ENCODE assay signal across 24 mouse cellular contexts in genomic region chr11:102890096-102890495, GRCm38 (mm10). TPM values are rescaled to one million over a fixed set of nuclear protein-coding genes. Genes with fewer than 3 reads are reported as not detected.
DNase-seq lines count a peak whose midpoint lies in the region; ATAC-seq and TF ChIP-seq lines count a peak whose summit lies in the region.
"Had no signal": no experiment of that assay in that cellular context is flagged by ENCODE, and none has a peak within 500 bp of the region (broad histone marks: within the 10 kb centered on the region; RNA-seq: fewer than 3 reads in every experiment).

No protein-coding gene starts in this region.

- no peak for TF ChIP-seq EP300 in liver, postnatal 0 days (IDR thresholded peaks at IDR 0.05; ENCODE audit: low read depth)

- no peak for TF ChIP-seq CTCF in liver, postnatal 0 days (IDR thresholded peaks at IDR 0.05; ENCODE audit: low read depth)

- ATAC-seq in liver, embryonic 13.5 days (ENCODE audit: low read depth) = no peak
- ATAC-seq in liver, postnatal 0 days = no peak
- ATAC-seq in erythroid progenitor cell, adult 5-6 weeks (replicated peaks; ENCODE audit: low FRiP score, poor library complexity, severe bottlenecking) = no peak
- ATAC-seq in liver, embryonic 11.5 days (replicated peaks; ENCODE audit: low FRiP score) = no peak
- ATAC-seq: forebrain, embryonic 15.5 days had no signal

- H3K4me1 ChIP-seq in liver, embryonic 13.5 days (replicated peaks) = peaks cover 54% of the 10 kb centered on the region
- peaks cover 9% of the 10 kb centered on the region for H3K4me1 ChIP-seq in liver, postnatal 0 days (ENCODE audit: insufficient read depth)
- peaks cover 9% of the 10 kb centered on the region for H3K4me1 ChIP-seq in liver, embryonic 11.5 days (replicated peaks; ENCODE audit: control insufficient read depth, insufficient read depth, low read length)

- no peak overlapping the region for H3K4me2 ChIP-seq in liver, embryonic 13.5 days
- H3K4me2 ChIP-seq in liver, postnatal 0 days (ENCODE audit: low read depth, low read length) = no peak overlapping the region
- no peak overlapping the region for H3K4me2 ChIP-seq in liver, embryonic 11.5 days
- H3K4me2 ChIP-seq: forebrain, embryonic 15.5 days; heart, embryonic 13.5 days; hindbrain, embryonic 15.5 days had no signal

- H3K9me3 ChIP-seq in liver, embryonic 13.5 days (replicated peaks) = no peaks in the 10 kb centered on the region
- no peaks in the 10 kb centered on the region for H3K9me3 ChIP-seq in liver, postnatal 0 days (ENCODE audit: low read length)
- H3K9me3 ChIP-seq in liver, embryonic 11.5 days (ENCODE audit: control insufficient read depth, low read length) = no peaks in the 10 kb centered on the region
- H3K9me3 ChIP-seq: embryonic facial prominence, embryonic 10.5 days; forebrain, embryonic 10.5 days; forebrain, embryonic 15.5 days; G1E; heart, embryonic 13.5 days; hindbrain, embryonic 15.5 days had no signal

- H3K27ac ChIP-seq in liver, embryonic 13.5 days = peak overlapping the region; percentile 80; the same call in 1 of the 2 replicates
- H3K27ac ChIP-seq in liver, postnatal 0 days (ENCODE audit: low read depth) = no peak overlapping the region
- H3K27ac ChIP-seq in liver, embryonic 11.5 days (ENCODE audit: low read depth, low read length) = no peak overlapping the region
- H3K27ac ChIP-seq: embryonic facial prominence, embryonic 10.5 days; forebrain, embryonic 10.5 days; forebrain, embryonic 15.5 days; heart, embryonic 13.5 days; hindbrain, embryonic 15.5 days had no signal

- H3K27me3 ChIP-seq in liver, embryonic 13.5 days = peaks cover 70% of the 10 kb centered on the region
- peaks cover 30% of the 10 kb centered on the region for H3K27me3 ChIP-seq in liver, postnatal 0 days (ENCODE audit: insufficient read depth, low read length)
- H3K27me3 ChIP-seq in liver, embryonic 11.5 days (replicated peaks; ENCODE audit: control insufficient read depth, insufficient read depth, low read length) = peaks cover 40% of the 10 kb centered on the region

- no peaks in the 10 kb centered on the region for H3K36me3 ChIP-seq in liver, embryonic 13.5 days
- H3K36me3 ChIP-seq in liver, postnatal 0 days (replicated peaks; ENCODE audit: insufficient read depth, low read length) = no peaks in the 10 kb centered on the region
- no peaks in the 10 kb centered on the region for H3K36me3 ChIP-seq in liver, embryonic 11.5 days (ENCODE audit: control insufficient read depth, insufficient read depth, low read length)
- H3K36me3 ChIP-seq: embryonic facial prominence, embryonic 10.5 days; forebrain, embryonic 10.5 days; forebrain, embryonic 15.5 days; G1E; heart, embryonic 13.5 days; hindbrain, embryonic 15.5 days had no signal

- no peak overlapping the region for H3K4me3 ChIP-seq in liver, embryonic 13.5 days (replicated peaks)
- no peak overlapping the region for H3K4me3 ChIP-seq in liver, postnatal 0 days (ENCODE audit: low read depth, low read length)
- H3K4me3 ChIP-seq in liver, embryonic 11.5 days (ENCODE audit: low read depth, low read length) = no peak overlapping the region
- H3K4me3 ChIP-seq: embryonic facial prominence, embryonic 10.5 days; forebrain, embryonic 10.5 days; forebrain, embryonic 15.5 days; heart, embryonic 13.5 days; hindbrain, embryonic 15.5 days had no signal

- H3K9ac ChIP-seq in liver, embryonic 13.5 days = no peak overlapping the region
- H3K9ac ChIP-seq in liver, postnatal 0 days (replicated peaks) = no peak overlapping the region
- no peak overlapping the region for H3K9ac ChIP-seq in liver, embryonic 11.5 days (ENCODE audit: low read depth, low read length)
- H3K9ac ChIP-seq: forebrain, embryonic 15.5 days; heart, embryonic 13.5 days; hindbrain, embryonic 15.5 days had no signal

- peak; percentile 37 for DNase-seq in adrenal gland, postnatal 10 days
- no peak for DNase-seq in adrenal gland, adult (ENCODE audit: inconsistent age in 2 of 2, low spot score in 1 of 2)
- DNase-seq in liver, embryonic 13.5 days = no peak
- DNase-seq in liver, postnatal 0 days = no peak
- peak; percentile 93 for DNase-seq in NIH3T3 (ENCODE audit: low read depth)
- peak; percentile 44 for DNase-seq in mesoderm, embryonic 11.5 days (ENCODE audit: low read depth, low spot score)
- DNase-seq in liver, embryonic 11.5 days (ENCODE audit: low spot score) = no peak
- DNase-seq: adrenal gland, postnatal 36 days; cerebellum, adult 2 months; cerebellum, postnatal 10 days; gastrocnemius, postnatal 36 days; heart, adult 11 months; heart, postnatal 36 days had no signal

- 71% methylated on average over 5 of the region's 5 CpGs for WGBS in liver, embryonic 13.5 days (ENCODE audit: insufficient replicate concordance)
- 59% methylated on average over 5 of the region's 5 CpGs for WGBS in liver, postnatal 0 days (ENCODE audit: insufficient replicate concordance)
- WGBS in liver, embryonic 11.5 days = 74% methylated on average over 5 of the region's 5 CpGs

RNA-seq across cellular contexts. Expression of gene Fam187a, which starts 5.1 kb away (rescaled TPM):
- not detected for total RNA-seq in adrenal gland, postnatal 10 days (2021)
- 0.06 TPM in 1 of 2 replicates, not detected in the other for polyA plus RNA-seq in liver, embryonic 13.5 days (2015; fragmentation: Nextera tagmentation; extraction: Ambion mirVana)
- polyA plus RNA-seq in liver, postnatal 0 days (2015; fragmentation: Nextera tagmentation; extraction: Ambion mirVana) = not detected in 2 replicates
- total RNA-seq in erythroid progenitor cell, adult 5-6 weeks (2015; ENCODE audit: low replicate concordance) = not detected in 2 replicates
- not detected in 2 replicates for total RNA-seq in erythroid progenitor cell, adult 5-6 weeks (2017; ENCODE audit: low replicate concordance)
- not detected in 2 replicates for polyA plus RNA-seq in liver, embryonic 11.5 days (2014; fragmentation: Nextera tagmentation; extraction: Ambion mirVana)
- total RNA-seq: adrenal gland, postnatal 36 days; gastrocnemius, adult 8-10 months; gastrocnemius, postnatal 36 days; heart, postnatal 36 days had no signal
- polyA plus RNA-seq: cerebellum, adult 2 months; embryonic facial prominence, embryonic 10.5 days; embryonic facial prominence, embryonic 14.5 days; forebrain, embryonic 15.5 days; G1E; heart, embryonic 13.5 days; heart, postnatal 0 days; hindbrain, embryonic 11.5 days; hindbrain, embryonic 15.5 days had no signal

RNA-seq across cellular contexts. Expression of gene Ccdc103, which starts 9.1 kb away (rescaled TPM):
- total RNA-seq in adrenal gland, postnatal 10 days (2021) = under 1 TPM; 0.21 to 0.27 TPM
- 0.91 and 1.4 TPM in 2 replicates for polyA plus RNA-seq in liver, embryonic 13.5 days (2015; fragmentation: Nextera tagmentation; extraction: Ambion mirVana)
- polyA plus RNA-seq in liver, postnatal 0 days (2015; fragmentation: Nextera tagmentation; extraction: Ambion mirVana) = 0.39 and 0.51 TPM in 2 replicates
- not detected in 2 replicates for total RNA-seq in erythroid progenitor cell, adult 5-6 weeks (2015; ENCODE audit: low replicate concordance)
- total RNA-seq in erythroid progenitor cell, adult 5-6 weeks (2017; ENCODE audit: low replicate concordance) = 1.3 TPM in 1 of 2 replicates, not detected in the other
- polyA plus RNA-seq in liver, embryonic 11.5 days (2014; fragmentation: Nextera tagmentation; extraction: Ambion mirVana) = 0.78 and 1.1 TPM in 2 replicates
- total RNA-seq: gastrocnemius, adult 8-10 months; gastrocnemius, postnatal 36 days; heart, postnatal 36 days had no signal

RNA-seq across cellular contexts. Expression of gene Eftud2, which starts 9.3 kb away (rescaled TPM):
- 10 to 100 TPM; 67.6 to 87.0 TPM for total RNA-seq in adrenal gland, postnatal 10 days (2021)
- 144 and 160 TPM in 2 replicates for polyA plus RNA-seq in liver, embryonic 13.5 days (2015; fragmentation: Nextera tagmentation; extraction: Ambion mirVana)
- 39.0 and 45.5 TPM in 2 replicates for polyA plus RNA-seq in liver, postnatal 0 days (2015; fragmentation: Nextera tagmentation; extraction: Ambion mirVana)
- total RNA-seq in erythroid progenitor cell, adult 5-6 weeks (2015; ENCODE audit: low replicate concordance) = 93.7 and 136 TPM in 2 replicates
- total RNA-seq in erythroid progenitor cell, adult 5-6 weeks (2017; ENCODE audit: low replicate concordance) = 89.9 and 133 TPM in 2 replicates
- 259 and 279 TPM in 2 replicates for polyA plus RNA-seq in liver, embryonic 11.5 days (2014; fragmentation: Nextera tagmentation; extraction: Ambion mirVana)

RNA-seq across cellular contexts. Expression of gene Gfap, which starts 10.6 kb away (rescaled TPM):
- total RNA-seq in adrenal gland, postnatal 10 days (2021) = under 1 TPM; 0.90 to 0.91 TPM
- polyA plus RNA-seq in liver, embryonic 13.5 days (2015; fragmentation: Nextera tagmentation; extraction: Ambion mirVana) = 7.2 and 7.7 TPM in 2 replicates
- polyA plus RNA-seq in liver, postnatal 0 days (2015; fragmentation: Nextera tagmentation; extraction: Ambion mirVana) = 3.6 and 3.8 TPM in 2 replicates
- total RNA-seq in erythroid progenitor cell, adult 5-6 weeks (2015; ENCODE audit: low replicate concordance) = 31.0 and 38.9 TPM in 2 replicates
- 56.2 and 59.8 TPM in 2 replicates for total RNA-seq in erythroid progenitor cell, adult 5-6 weeks (2017; ENCODE audit: low replicate concordance)
- polyA plus RNA-seq in liver, embryonic 11.5 days (2014; fragmentation: Nextera tagmentation; extraction: Ambion mirVana) = 2.4 and 2.8 TPM in 2 replicates
- total RNA-seq: G1E; gastrocnemius, postnatal 36 days had no signal
- polyA plus RNA-seq: G1E had no signal

RNA-seq across cellular contexts. Expression of gene Kif18b, which starts 34.8 kb away (rescaled TPM):
- total RNA-seq in adrenal gland, postnatal 10 days (2021) = 10 to 100 TPM in 1 of 2 experiments, 1 to 10 TPM in 1; 6.9 to 10.4 TPM
- polyA plus RNA-seq in liver, embryonic 13.5 days (2015; fragmentation: Nextera tagmentation; extraction: Ambion mirVana) = 9.0 and 9.3 TPM in 2 replicates
- 3.2 and 3.4 TPM in 2 replicates for polyA plus RNA-seq in liver, postnatal 0 days (2015; fragmentation: Nextera tagmentation; extraction: Ambion mirVana)
- total RNA-seq in erythroid progenitor cell, adult 5-6 weeks (2015; ENCODE audit: low replicate concordance) = 174 and 202 TPM in 2 replicates
- total RNA-seq in erythroid progenitor cell, adult 5-6 weeks (2017; ENCODE audit: low replicate concordance) = 136 and 165 TPM in 2 replicates
- 10.3 TPM in 2 replicates for polyA plus RNA-seq in liver, embryonic 11.5 days (2014; fragmentation: Nextera tagmentation; extraction: Ambion mirVana)
- total RNA-seq: gastrocnemius, adult 8-10 months had no signal

Comparison
In these comparisons a context has a peak if more than half of its experiments do, and no peak if none do; other contexts are left out.
1. DNase-seq: peak in adrenal gland, postnatal 10 days (single experiment), NIH3T3 (single experiment) and mesoderm, embryonic 11.5 days (single experiment); none in adrenal gland, adult (0 of 2), liver, embryonic 13.5 days (single experiment), liver, postnatal 0 days (single experiment) and liver, embryonic 11.5 days (single experiment).